Mouse (Mus musculus) small intestine, adult 2 months (tissue): ENCODE data around the gene Mast4.

Experiments
- CTCF ChIP-seq: fragments of 200-500 bp; IDR thresholded peaks from 2 replicates; pipeline ENCODE4 v1.5.1; 2012; ENCODE audit warnings: low read depth, mild to moderate bottlenecking, control low read depth, inconsistent platforms, low read length, moderate library complexity, mixed read lengths; ENCODE audit not compliant: insufficient replicate concordance, insufficient read length; ENCODE audit errors: extremely low read depth
- POLR2A ChIP-seq: fragments of 200-500 bp; IDR thresholded peaks from 2 replicates; pipeline ENCODE4 v1.6.1; 2012; ENCODE audit warnings: low read depth, mild to moderate bottlenecking, control low read depth, inconsistent platforms, low read length, moderate library complexity

GRCm38 (mm10) chr13:102835336-102835735, 499.0 kb downstream of the Mast4 start:
- no peak for TF ChIP-seq CTCF
- TF ChIP-seq POLR2A: no peak
